Mouse (Mus musculus) urinary bladder, postnatal 25 days (tissue): Measurements from ENCODE around the gene Cdk14.
"Not testable (repeated sequence)": the region's sequence is repeated elsewhere in the genome, so short reads cannot be mapped to it uniquely, and the experiment has no call there.

Experiments
- DNase-seq: peaks from one replicate; pipeline ENCODE4 v3.0.0; 2022; ENCODE audit warnings: low spot score

Cdk14 gene

DNA sequence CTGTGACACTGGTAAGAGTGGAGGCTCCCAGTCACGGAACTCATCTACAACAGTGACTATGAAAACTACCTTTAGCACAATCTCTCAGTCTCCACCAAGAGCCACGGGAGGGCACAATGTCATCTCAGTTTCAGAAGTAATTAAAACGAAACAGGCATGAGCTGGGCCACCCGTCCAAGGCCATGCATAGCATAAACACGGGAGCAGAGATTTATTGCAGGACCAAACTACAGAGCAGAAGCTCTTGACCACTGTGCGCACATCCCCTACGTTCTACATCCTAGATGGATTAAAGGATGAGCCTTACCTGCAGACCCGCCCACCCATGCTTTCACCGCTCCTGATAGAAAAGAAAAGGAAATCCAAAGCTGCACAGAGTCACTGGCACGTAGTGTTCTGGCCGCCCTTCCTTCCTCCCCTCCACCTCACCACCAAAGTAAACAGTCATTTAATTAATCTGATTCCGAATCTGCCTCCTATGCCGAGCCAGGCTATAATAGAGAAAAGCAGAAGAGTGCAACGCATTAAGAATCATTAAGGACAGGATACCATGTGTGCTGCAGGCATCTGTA lies 158.3 kb downstream of the Cdk14 start:
- DNase-seq: no peak

DNA sequence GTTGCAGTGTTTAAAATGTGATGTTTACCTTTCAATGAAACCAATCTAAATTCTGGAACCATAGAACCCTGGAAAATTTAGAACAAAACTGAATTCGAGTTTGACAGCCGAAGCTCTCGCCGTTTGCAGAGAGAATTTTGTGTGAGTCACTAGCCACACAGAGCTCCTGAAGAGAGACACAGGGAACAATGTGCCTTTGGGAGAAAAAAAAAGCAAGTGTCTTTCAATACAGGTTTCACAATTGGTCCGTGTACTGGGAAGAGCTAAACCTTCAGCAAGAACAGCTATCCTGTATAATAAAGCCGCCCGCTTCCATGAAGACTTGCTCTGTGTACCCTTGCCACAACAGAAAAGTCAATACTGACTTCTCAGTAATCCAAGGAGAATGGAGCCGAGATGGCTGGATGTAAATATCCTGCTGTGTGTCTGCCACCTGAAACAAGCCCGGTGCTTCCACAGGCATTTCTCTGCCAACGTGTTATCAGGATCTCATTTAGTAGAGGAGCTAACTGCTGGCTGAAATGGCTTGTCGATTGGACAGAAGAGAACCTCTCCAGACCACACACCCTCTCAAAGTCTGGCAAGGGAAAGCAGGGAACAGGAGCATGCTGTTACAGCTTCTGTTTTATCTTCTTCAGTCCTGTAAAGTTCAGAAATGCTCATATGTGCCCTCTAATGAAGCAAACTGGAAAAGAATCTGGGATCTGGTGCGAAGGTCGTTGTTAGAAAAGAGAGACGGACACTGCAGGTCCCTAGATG lies 159.0 kb downstream of the Cdk14 start:
- no peak for DNase-seq

DNA sequence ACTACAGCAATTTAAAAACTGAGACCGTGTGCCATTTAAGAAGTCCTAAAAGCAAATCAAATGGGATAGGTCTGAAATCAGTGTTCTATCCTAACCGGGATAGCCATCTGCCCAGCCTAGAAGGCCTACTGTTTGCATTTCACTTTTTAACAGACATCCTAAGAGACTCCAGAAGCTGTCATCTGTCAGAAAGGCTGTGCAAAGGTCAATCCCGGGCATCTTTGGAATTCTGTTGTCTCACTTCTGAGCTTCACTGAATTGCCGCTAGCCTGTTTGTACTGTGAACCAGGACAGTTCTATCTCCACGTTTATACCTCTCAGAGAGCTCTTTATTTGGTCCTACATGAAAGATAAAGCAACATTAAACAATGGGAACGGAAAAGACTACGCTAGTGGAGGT lies 159.8 kb downstream of the Cdk14 start:
- no peak for DNase-seq

- DNase-seq: no peak
These were observed 165.7 kb downstream of the Cdk14 start for GRCm38 (mm10) chr5:5254391-5254790.

GRCm38 (mm10) chr5:5253177-5253576 lies 166.9 kb downstream of the Cdk14 start:
- DNase-seq: no peak

GRCm38 (mm10) chr5:5247671-5248070 lies 172.4 kb downstream of the Cdk14 start:
- DNase-seq: no peak

GRCm38 (mm10) chr5:5246534-5247175 lies 173.5 kb downstream of the Cdk14 start:
- DNase-seq: no peak

GRCm38 (mm10) chr5:5245182-5245581 lies 174.9 kb downstream of the Cdk14 start:
- DNase-seq: no peak

- no peak for DNase-seq
These were observed 176.5 kb downstream of the Cdk14 start for GRCm38 (mm10) chr5:5243648-5244047.

GRCm38 (mm10) chr5:5242704-5243103 lies 177.4 kb downstream of the Cdk14 start:
- no peak for DNase-seq

- DNase-seq: no peak
These were observed 179.0 kb downstream of the Cdk14 start for GRCm38 (mm10) chr5:5241088-5241487.

DNA sequence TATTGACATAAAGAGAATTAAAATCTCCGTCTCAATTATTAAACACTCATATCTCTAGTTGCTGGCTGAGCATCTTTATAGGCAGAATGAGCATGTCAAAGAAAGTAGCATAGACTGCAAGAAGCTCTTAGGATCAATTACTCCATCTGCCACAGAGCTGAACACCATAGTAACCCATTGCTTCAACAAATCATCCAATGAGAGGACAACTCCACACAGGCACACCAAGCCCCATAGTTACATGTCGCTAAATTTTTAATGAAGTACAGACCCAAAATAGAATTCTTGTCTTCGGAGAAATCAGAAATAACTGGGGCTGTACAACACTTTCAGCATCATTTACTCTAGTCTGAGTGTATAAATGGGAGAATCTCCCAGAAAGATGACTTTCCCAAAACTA lies 180.0 kb downstream of the Cdk14 start:
- no peak for DNase-seq

DNA sequence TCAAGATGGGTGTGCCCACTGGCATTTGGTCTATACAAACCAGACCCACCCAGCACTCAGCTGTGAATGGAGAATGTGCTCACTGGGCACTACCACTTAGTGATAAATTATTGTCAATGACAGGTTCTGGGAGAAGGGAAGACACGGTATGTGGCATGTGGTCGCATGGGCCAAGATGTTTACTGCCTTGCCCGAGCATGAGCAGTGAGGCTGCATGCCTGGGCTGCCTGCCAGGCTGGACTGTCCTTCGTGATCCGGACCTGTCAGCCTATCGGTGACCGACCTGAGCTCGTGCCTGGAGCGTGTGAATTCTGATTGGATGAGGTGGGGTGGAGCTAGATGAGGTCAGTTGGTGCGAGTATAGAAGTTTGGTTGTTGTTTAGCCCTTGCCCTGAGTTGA lies 185.2 kb downstream of the Cdk14 start:
- DNase-seq: not testable (repeated sequence)

DNA sequence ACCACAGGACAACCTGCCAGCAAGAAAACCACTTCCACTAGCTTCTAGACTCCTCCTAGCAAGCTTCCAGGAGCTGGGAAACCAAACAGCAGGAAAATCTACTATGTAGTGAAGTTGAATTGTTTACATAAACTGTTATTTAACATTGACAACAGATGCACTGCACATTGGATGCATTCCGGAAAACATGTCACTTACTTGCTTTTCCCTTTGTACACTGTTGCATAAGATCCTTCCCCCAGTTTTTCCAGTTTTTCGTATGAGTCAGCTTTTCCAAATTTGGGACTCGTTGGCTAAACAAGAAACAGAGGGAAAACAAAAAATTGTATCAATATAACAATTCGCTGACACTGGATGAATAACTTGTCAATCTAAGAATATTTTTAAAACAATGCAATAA lies 193.1 kb downstream of the Cdk14 start:
- DNase-seq: no peak

DNA sequence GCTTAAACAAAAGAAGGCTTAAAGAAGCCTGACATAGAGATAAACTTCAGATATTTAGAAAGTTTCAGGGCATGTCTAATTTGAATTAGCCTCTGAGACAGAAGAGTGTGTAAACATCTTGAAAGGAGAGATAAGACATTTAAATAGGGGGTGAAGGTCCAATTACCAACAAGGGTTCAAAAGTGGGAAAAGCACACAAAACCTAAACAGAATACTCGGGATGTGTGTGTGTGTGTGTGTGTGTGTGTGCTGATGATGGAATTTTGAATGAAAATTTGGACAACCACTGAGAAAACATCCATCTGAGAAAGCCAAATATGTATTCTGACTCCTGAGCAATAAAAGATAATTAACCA lies 208.4 kb downstream of the Cdk14 start:
- no peak for DNase-seq

DNA sequence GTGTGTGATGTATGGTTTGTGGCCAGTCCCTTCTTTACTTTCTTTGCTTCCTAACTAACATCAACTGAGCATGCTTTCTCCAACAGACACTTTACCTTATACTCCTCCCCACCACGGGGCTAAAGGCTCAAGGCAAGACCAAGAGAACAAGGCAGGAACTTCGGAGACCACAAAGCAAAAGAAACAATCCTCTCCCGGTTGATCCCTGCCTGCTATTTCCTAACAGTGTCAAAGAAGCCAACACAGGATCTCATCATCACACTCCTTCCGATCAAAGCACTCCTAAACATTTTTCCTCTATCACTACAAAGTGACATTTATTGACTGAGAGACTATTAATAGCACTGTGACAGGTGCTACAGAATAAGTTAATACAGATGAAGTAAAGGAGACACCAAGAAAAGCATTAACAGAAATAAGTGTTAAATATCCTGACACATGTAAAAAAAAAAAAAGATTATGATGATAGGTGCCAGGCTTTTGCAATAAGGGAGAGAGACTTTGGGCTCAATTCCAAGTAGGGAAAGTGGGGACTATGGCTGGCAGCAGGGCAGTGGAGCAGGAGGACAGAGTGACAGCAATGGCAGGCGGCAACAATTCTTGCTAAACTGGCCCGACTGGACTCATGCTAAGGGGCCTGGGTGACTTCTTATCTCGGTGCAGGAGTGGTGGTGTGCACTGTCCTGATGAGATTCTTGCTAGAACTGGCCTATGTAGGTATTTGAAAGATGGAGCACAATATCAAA lies 208.9 kb downstream of the Cdk14 start:
- peak; percentile 17 for DNase-seq

DNA sequence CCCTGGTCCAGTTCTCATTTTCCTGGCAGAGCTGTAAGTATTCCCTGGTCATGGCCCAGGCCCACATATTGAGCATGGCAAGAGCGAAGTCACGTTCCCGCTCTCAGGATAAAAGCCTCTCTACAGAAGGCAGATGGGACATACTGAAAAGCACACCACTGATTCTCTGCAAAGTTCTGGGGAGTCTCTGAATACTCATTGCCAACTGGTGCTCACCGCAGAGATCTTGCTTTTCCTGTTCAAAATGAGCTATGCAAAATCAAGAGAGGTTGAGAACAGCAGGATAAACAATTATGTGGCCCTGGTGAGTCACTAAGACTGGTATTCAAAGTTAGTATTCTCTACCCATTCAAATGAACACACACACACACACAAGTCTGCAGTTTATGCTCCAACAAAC lies 212.1 kb downstream of the Cdk14 start:
- no peak for DNase-seq

GRCm38 (mm10) chr5:5206012-5206411 lies 214.1 kb downstream of the Cdk14 start:
- DNase-seq: no peak

DNA sequence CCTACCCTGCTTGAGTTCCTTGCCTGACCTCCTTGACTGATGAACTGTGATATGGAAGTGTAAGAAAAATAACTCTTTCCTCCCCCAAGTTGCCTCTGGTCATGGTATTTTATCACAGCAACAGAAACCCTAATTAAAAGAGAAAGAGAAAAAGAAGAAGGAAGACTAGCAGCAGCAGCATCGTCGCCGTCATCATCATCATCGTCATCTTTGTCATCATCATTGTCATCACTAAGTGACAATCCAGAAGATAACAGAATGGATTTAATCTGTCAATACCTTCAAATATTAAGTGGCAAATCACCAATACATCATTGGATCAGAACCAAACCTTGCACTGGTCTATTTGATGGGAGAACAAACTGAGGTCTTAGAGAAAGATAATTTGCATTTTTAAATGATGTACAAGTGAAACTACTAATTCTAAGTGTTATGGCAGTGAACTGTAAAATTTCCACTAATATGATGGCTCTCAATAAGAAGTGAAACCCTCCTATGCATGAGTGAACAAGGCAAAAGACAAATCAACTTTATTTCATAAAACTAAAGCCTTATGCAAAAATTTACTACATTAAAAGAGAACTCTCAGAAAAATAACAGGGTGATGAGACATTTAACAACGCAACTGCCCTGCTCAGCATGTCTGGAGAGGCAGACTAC lies 225.4 kb downstream of the Cdk14 start:
- no peak for DNase-seq

DNA sequence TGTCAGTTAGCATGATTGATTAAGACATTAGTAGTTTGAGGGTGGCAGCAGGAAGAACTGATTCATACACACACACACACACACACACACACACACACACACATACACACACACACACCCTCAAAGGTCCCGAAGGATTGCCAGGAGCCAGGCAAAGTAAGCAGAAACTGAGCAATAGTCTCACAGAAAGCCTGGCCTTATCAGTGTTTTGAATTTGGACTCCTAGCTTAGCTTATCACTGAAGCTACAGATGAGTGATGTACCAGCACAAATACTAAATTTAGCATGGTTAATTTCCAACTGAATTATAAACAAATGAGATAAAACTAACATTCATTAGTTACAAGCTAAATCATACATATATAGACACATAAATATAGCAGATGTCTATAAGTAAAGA lies 230.5 kb downstream of the Cdk14 start:
- DNase-seq: no peak

- no peak for DNase-seq
These were observed 233.9 kb downstream of the Cdk14 start for GRCm38 (mm10) chr5:5185987-5186742.

DNA sequence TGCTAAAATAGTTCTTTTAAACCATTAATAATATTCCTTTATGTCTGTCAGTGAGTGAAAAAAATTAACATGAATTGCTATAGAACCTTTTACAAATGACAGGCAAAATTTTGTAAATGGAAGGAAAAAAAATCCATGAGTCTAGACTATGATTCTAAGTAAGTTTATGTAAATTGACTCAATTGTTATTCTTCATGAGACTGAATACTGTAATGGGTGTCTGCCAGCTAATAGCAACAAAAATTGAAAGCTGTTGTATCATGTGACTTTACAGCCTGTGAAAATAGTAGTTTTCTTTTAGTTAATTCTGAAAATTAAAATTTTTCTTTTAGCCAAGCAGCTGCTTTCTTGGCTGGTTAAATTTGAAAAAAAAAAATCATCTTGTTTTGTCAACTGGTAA lies 234.6 kb downstream of the Cdk14 start:
- DNase-seq: no peak
